Mouse (Mus musculus): ENCODE data around the gene Smim1. TPM values are rescaled to one million over a fixed set of nuclear protein-coding genes. Genes with fewer than 3 reads are reported as not detected.

The Smim1 gene
- total RNA-seq (2021), result 1 to 10 TPM; 5.4 to 5.6 TPM
- long read RNA-seq, experiment 1, partial matches to known transcripts, result 0 of 4 reads
- long read RNA-seq, experiment 1, other reads (novel, unspliced or antisense), result 2 of 4 reads
- long read RNA-seq, experiment 2, partial matches to known transcripts, result 0 of 4 reads
- long read RNA-seq, experiment 2, other reads (novel, unspliced or antisense), result 3 of 4 reads

- peak; percentile 75 to 81 for DNase-seq
These were observed at the start of gene Smim1 for GRCm38 (mm10) chr4:154025641-154026440. Gene Smim1 (minus strand): TSS chr4:154026230.

- no peak for DNase-seq
These were observed 45.9 kb upstream of the Smim1 start for GRCm38 (mm10) chr4:154071941-154072340.

- no peak for DNase-seq
These were observed 45.5 kb upstream of the Smim1 start for GRCm38 (mm10) chr4:154071521-154071920.

GRCm38 (mm10) chr4:154070896-154071295, 44.9 kb upstream of the Smim1 start:
- peak in 1 of 2 experiments; percentile 13 for DNase-seq

- peak; percentile 18 to 37 for DNase-seq
These were observed 39.1 kb upstream of the Smim1 start for GRCm38 (mm10) chr4:154064827-154065773.

GRCm38 (mm10) chr4:154057696-154058095, 31.7 kb upstream of the Smim1 start:
- DNase-seq, result peak in 1 of 2 experiments; percentile 9

GRCm38 (mm10) chr4:154056661-154057060, 30.6 kb upstream of the Smim1 start:
- peak; percentile 37 to 42 for DNase-seq

GRCm38 (mm10) chr4:154056046-154056445, 30.0 kb upstream of the Smim1 start:
- peak in 1 of 2 experiments; percentile 12 for DNase-seq

- peak; percentile 23 to 30 for DNase-seq
These were observed 29.5 kb upstream of the Smim1 start for GRCm38 (mm10) chr4:154055482-154055881.

- no peak for DNase-seq
These were observed 27.0 kb upstream of the Smim1 start for GRCm38 (mm10) chr4:154053065-154053464.

GRCm38 (mm10) chr4:154051401-154051800, 25.4 kb upstream of the Smim1 start:
- no peak for DNase-seq

- DNase-seq, result no peak
These were observed 19.8 kb upstream of the Smim1 start for GRCm38 (mm10) chr4:154045837-154046236.

- DNase-seq, result no peak
These were observed 16.5 kb upstream of the Smim1 start, which contains the start of gene Ccdc27 for GRCm38 (mm10) chr4:154042577-154042976. Gene Ccdc27 (minus strand): TSS chr4:154042677.

GRCm38 (mm10) chr4:154037123-154037522, 11.1 kb upstream of the Smim1 start:
- no peak for DNase-seq

GRCm38 (mm10) chr4:154028646-154029045, 2.6 kb upstream of the Smim1 start:
- no peak for DNase-seq

GRCm38 (mm10) chr4:154028066-154028465, 2.0 kb upstream of the Smim1 start:
- no peak for DNase-seq

GRCm38 (mm10) chr4:154026441-154026761, 371 bp upstream of the Smim1 start:
- DNase-seq, result no peak

- peak in 1 of 2 experiments; percentile 34 for DNase-seq
These were observed 1.1 kb downstream of the Smim1 start for GRCm38 (mm10) chr4:154024729-154025521.

GRCm38 (mm10) chr4:154023754-154024601, 2.1 kb downstream of the Smim1 start:
- DNase-seq, result peak in 1 of 2 experiments; percentile 41

- DNase-seq, result no peak
These were observed 3.2 kb downstream of the Smim1 start for GRCm38 (mm10) chr4:154022844-154023243.

GRCm38 (mm10) chr4:154022407-154022806, 3.6 kb downstream of the Smim1 start:
- peak; percentile 39 to 68 for DNase-seq

All from heart, adult 18-20 months (tissue).